Mouse (Mus musculus): ENCODE data around the gene Rnf146.
"Not testable (repeated sequence)": the region's sequence is repeated elsewhere in the genome, so short reads cannot be mapped to it uniquely, and the experiment has no call there.

Gene Rnf146

DNA sequence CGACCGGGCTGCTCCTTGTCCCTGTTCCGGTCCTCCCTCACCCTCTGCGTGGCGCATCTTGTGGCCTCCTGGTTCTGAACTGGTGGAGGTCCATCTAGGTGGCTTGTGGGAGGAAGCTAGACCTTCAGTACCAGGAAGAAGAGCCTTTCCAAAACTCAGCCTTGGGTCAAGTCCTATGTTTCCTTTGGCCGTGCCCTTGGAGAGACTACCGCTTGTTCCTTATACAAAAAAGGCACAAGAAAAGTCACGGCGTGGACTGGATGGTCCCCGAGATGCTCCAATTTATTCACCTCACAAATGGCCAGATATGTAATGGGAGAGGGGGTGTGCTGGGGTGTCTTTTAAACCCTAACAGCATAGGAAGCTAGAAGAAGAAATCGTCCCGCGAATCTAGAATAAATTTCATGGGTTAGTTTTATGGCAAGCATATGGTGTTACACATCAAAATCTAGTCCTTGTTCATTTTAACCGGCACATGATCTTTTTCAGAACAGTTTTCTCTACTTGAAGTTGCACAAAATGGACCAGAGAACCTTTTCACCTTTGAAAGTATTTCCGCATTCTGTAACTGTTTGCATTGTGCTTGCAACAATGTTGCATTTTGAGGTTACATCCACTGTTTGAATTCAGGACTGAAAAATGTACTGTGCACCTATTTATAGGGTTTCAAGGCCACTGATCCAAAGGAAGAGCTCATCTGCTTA lies at the start of gene Rnf146:
Gene Rnf146, minus strand, starts transcription at position 246 of the 704 bp plus-strand sequence.
- Histone ChIP-seq H3K4me3 (replicated peaks; ENCODE audit: low read length) (peak within 1 kb of the TSS; percentile 91), H3K36me3 (ENCODE audit: insufficient read depth, low read length) (no peaks in the 10 kb centered on the region), H3K9me3 (ENCODE audit: low read length) (no peaks in the 10 kb centered on the region), H3K4me1 (replicated peaks; ENCODE audit: low read depth, low read length) (peaks cover 26% of the 10 kb centered on the region), H3K27me3 (ENCODE audit: insufficient read depth, low read length) (no peaks in the 10 kb centered on the region)
- TF ChIP-seq NANOG (IDR thresholded peaks at IDR 0.05; ENCODE audit: borderline replicate concordance, low read length) (no peak), CTCF (conservative IDR thresholded peaks at IDR 0.05; ENCODE audit: low read length) (no peak)

DNA sequence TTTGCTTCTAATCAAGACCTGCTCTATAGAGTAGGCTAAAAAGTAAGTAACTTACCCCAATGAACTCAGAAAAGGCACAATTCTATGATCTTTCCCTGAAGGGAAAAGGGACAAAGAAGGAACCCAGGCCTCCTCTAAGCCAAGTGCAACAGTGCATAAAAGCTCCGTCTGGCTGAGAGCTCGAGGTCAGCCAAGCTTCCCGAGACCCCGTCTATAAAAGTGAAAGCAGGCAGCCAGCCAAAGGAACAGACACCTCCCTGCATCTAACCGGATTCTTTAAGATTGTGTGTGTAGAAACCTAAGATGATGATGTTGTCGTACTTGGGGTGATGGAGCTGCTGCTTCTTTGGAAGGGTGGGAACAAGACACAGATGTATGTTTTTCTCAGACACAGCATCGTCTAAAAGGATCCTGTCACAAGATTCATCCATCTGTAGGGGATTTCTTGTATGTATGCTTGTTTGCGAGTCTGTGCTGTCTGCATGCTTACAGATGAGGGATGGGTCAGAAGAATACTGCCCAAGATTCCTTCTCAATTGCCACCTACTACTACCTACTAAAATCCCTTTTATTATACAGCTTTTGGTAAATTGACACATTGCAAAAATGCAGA lies 40.5 kb upstream of the Rnf146 start:
- H3K36me3 ChIP-seq (ENCODE audit: insufficient read depth, low read length): no peaks in the 10 kb centered on the region
- H3K9me3 ChIP-seq (ENCODE audit: low read length): no peaks in the 10 kb centered on the region
- H3K4me1 ChIP-seq (replicated peaks; ENCODE audit: low read depth, low read length): no peaks in the 10 kb centered on the region
- H3K4me3 ChIP-seq (replicated peaks; ENCODE audit: low read length): no peak overlapping the region
- H3K27me3 ChIP-seq (ENCODE audit: insufficient read depth, low read length): no peaks in the 10 kb centered on the region
- TF ChIP-seq NANOG (IDR thresholded peaks at IDR 0.05; ENCODE audit: borderline replicate concordance, low read length): no peak
- TF ChIP-seq POU5F1 (IDR thresholded peaks at IDR 0.05; ENCODE audit: borderline replicate concordance, low read length): no peak
- TF ChIP-seq CTCF (conservative IDR thresholded peaks at IDR 0.05; ENCODE audit: low read length): no peak

DNA sequence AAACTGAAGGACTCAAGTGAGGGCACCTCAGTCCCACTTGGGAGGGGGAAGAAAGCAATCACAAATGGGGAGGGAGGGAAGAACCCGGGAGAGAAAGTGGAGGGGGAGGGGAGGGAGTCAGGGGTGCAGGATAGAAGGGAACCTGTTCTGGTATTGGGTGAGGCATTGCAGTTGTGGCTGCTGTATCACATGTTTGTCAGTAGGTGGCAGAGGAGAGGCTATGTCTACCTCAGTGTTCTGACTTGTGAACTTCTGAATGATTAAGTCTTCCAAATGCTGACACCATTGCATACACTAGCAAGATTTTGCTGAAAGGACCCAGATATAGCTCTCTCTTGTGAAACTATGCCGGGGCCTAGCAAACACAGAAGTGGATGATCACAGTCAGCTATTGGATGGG lies 32.6 kb upstream of the Rnf146 start:
- not testable (repeated sequence) for H3K27me3 ChIP-seq (ENCODE audit: insufficient read depth, low read length)
- peak; percentile 47 for TF ChIP-seq CTCF (conservative IDR thresholded peaks at IDR 0.05; ENCODE audit: low read length)

DNA sequence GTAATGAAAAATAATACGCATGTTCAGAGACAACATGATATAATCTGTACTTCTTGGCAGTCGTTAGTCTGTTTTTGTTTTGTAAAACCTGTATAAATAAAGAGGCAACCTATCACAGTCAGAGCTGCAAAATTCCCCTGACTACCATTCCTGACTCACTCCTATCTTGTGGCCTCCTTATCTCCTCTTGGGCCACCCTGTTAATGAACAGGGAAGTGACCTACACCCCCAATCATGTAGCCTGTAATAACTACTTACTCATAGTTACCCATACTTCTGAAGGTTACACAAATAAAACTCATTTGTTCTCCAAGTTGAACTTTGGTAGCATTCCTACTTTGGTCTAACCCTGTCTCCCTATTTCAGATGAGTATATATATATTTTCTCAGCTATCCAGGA lies 19.3 kb upstream of the Rnf146 start:
- TF ChIP-seq CTCF (conservative IDR thresholded peaks at IDR 0.05; ENCODE audit: low read length) (no peak), NANOG (IDR thresholded peaks at IDR 0.05; ENCODE audit: borderline replicate concordance, low read length) (no peak), POU5F1 (IDR thresholded peaks at IDR 0.05; ENCODE audit: borderline replicate concordance, low read length) (no peak)
- Histone ChIP-seq H3K36me3 (ENCODE audit: insufficient read depth, low read length) (no peaks in the 10 kb centered on the region), H3K27me3 (ENCODE audit: insufficient read depth, low read length) (no peaks in the 10 kb centered on the region), H3K4me1 (replicated peaks; ENCODE audit: low read depth, low read length) (no peaks in the 10 kb centered on the region), H3K4me3 (replicated peaks; ENCODE audit: low read length) (no peak overlapping the region), H3K9me3 (ENCODE audit: low read length) (no peaks in the 10 kb centered on the region)

More for the DNA sequence above, 32.6 kb upstream of the Rnf146 start:
- H3K4me3 ChIP-seq (replicated peaks; ENCODE audit: low read length); H3K36me3 ChIP-seq (ENCODE audit: insufficient read depth, low read length); H3K9me3 ChIP-seq (ENCODE audit: low read length); H3K4me1 ChIP-seq (replicated peaks; ENCODE audit: low read depth, low read length): not testable (repeated sequence)

DNA sequence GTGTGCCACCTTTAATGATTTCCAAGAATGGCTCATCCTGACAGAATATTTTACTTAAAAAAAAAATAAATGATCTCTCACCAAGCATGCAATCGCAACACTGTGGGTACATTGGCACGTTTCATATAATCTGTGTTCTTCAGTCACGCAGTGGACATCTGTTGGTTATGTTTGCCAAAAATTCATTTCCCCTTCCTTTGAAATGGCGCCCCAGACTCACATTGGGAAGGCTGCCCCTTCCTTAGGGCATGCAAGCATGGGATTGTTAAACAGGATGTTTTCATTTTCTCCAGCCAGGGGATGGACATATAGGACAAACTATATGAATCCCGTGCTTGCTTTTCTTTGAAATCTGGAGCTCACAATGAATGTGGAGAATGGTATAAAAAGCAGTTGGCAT lies 11.8 kb upstream of the Rnf146 start:
- no peak for TF ChIP-seq POU5F1 (IDR thresholded peaks at IDR 0.05; ENCODE audit: borderline replicate concordance, low read length)
- TF ChIP-seq CTCF (conservative IDR thresholded peaks at IDR 0.05; ENCODE audit: low read length): no peak
- TF ChIP-seq NANOG (IDR thresholded peaks at IDR 0.05; ENCODE audit: borderline replicate concordance, low read length): no peak

DNA sequence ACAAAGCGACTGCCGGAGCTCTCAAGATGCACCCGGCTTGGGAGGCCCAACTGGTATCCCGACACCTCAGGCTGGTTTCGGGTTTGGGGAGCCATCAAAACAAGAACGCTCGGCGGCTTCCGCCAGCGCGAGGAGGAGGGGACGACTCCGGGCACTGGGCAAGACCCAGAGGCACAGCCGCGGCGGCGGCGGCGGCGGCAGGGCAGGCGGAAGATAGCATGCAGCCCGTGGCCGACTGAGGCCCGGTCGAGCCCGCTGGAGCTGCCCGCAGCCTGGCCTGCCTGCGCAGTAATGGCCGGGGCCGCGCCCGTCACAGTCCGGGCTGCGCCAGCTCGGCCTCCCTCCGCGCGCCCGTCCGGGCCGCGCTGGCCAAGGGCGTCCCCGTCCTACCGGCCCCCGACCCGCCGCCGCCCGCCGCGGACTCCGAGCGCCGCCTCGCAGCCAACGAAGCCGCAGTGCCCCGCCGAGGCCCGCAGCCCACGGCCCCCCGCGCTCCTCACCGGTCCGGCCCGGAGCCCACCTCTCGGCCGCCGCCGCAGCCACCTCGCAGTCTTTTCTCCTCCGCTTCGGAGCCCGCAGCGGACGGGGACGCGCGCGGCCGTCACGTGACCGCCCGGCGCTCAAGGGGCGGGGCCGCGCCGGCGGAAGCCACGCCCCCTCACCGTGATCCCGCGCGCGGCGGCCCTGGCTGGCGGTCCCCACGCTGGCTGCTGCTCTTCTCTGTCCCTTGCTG lies 612 bp downstream of the Rnf146 start:
- TF ChIP-seq POU5F1 (IDR thresholded peaks at IDR 0.05; ENCODE audit: borderline replicate concordance, low read length) (no peak), NANOG (IDR thresholded peaks at IDR 0.05; ENCODE audit: borderline replicate concordance, low read length) (no peak), CTCF (conservative IDR thresholded peaks at IDR 0.05; ENCODE audit: low read length) (no peak)
- H3K27me3 ChIP-seq (ENCODE audit: insufficient read depth, low read length): no peaks in the 10 kb centered on the region
- H3K36me3 ChIP-seq (ENCODE audit: insufficient read depth, low read length): no peaks in the 10 kb centered on the region
- H3K4me1 ChIP-seq (replicated peaks; ENCODE audit: low read depth, low read length): peaks cover 32% of the 10 kb centered on the region
- H3K4me3 ChIP-seq (replicated peaks; ENCODE audit: low read length): peak overlapping the region; percentile 91
- no peaks in the 10 kb centered on the region for H3K9me3 ChIP-seq (ENCODE audit: low read length)

More for the DNA sequence above, 11.8 kb upstream of the Rnf146 start:
- H3K4me1 ChIP-seq (replicated peaks; ENCODE audit: low read depth, low read length): no peaks in the 10 kb centered on the region
- no peaks in the 10 kb centered on the region for H3K9me3 ChIP-seq (ENCODE audit: low read length)
- no peaks in the 10 kb centered on the region for H3K36me3 ChIP-seq (ENCODE audit: insufficient read depth, low read length)
- no peak overlapping the region for H3K4me3 ChIP-seq (replicated peaks; ENCODE audit: low read length)
- no peaks in the 10 kb centered on the region for H3K27me3 ChIP-seq (ENCODE audit: insufficient read depth, low read length)

DNA sequence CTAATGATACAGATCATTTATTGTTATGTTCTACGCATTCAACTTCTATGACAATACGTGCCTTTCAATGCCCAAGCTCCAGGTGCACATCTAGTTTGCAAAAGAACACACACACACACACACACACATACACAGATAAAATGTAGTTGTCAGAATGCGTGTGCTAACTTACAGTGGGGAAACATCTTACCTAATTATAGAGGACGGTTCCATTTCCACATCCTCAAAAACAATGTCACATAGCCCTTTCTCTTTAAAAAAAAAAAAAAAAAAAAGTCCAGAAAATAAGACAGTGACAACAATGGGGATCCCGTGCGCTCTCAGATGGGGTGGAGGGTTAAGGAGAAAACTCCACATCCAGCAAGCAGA lies 1.2 kb downstream of the Rnf146 start:
- Histone ChIP-seq H3K9me3 (ENCODE audit: low read length) (no peaks in the 10 kb centered on the region), H3K4me3 (replicated peaks; ENCODE audit: low read length) (peak overlapping the region; percentile 91), H3K27me3 (ENCODE audit: insufficient read depth, low read length) (no peaks in the 10 kb centered on the region), H3K4me1 (replicated peaks; ENCODE audit: low read depth, low read length) (peaks cover 33% of the 10 kb centered on the region), H3K36me3 (ENCODE audit: insufficient read depth, low read length) (no peaks in the 10 kb centered on the region)
- no peak for TF ChIP-seq POU5F1 (IDR thresholded peaks at IDR 0.05; ENCODE audit: borderline replicate concordance, low read length)
- no peak for TF ChIP-seq NANOG (IDR thresholded peaks at IDR 0.05; ENCODE audit: borderline replicate concordance, low read length)
- no peak for TF ChIP-seq CTCF (conservative IDR thresholded peaks at IDR 0.05; ENCODE audit: low read length)

DNA sequence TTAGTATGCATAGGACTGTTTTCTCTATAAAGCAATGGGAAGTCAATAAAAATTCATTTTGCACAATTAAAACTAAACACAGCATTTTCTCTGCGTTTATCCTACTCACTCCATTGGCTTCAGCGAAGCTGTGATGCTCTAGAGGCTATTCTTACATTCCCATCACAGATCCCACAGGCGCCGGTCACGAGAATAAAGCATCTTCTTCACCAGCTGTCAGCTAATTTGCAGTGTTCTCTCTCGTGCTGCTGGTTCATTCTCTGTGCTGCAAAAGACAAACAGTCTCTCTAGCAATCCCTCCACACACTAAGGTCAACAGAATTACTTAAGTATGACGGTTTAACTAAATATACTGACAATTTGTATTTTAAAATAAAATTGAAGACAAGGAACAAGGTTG lies 8.1 kb downstream of the Rnf146 start:
- H3K4me1 ChIP-seq (replicated peaks; ENCODE audit: low read depth, low read length): peaks cover 13% of the 10 kb centered on the region; the same call in 1 of the 2 replicates
- no peaks in the 10 kb centered on the region for H3K9me3 ChIP-seq (ENCODE audit: low read length)
- TF ChIP-seq CTCF (conservative IDR thresholded peaks at IDR 0.05; ENCODE audit: low read length): no peak
- TF ChIP-seq NANOG (IDR thresholded peaks at IDR 0.05; ENCODE audit: borderline replicate concordance, low read length): no peak
- TF ChIP-seq POU5F1 (IDR thresholded peaks at IDR 0.05; ENCODE audit: borderline replicate concordance, low read length): no peak
- peaks cover 24% of the 10 kb centered on the region for H3K36me3 ChIP-seq (ENCODE audit: insufficient read depth, low read length)
- H3K27me3 ChIP-seq (ENCODE audit: insufficient read depth, low read length): no peaks in the 10 kb centered on the region
- no peak overlapping the region for H3K4me3 ChIP-seq (replicated peaks; ENCODE audit: low read length)
